Mouse (Mus musculus): ENCODE data around the gene Cntnap5a.

GRCm38 (mm10) chr1:116324505-116324904 lies 639.9 kb downstream of the Cntnap5a start:
- no peak for TF ChIP-seq EP300 (IDR thresholded peaks at IDR 0.05; ENCODE audit: low read depth)
- no peak for TF ChIP-seq CTCF (IDR thresholded peaks at IDR 0.05; ENCODE audit: low read depth)
